Mouse (Mus musculus) gastrocnemius, postnatal 36 days (tissue): ENCODE measurements around the gene Hoxb9. TPM values are rescaled to one million over a fixed set of nuclear protein-coding genes. Genes with fewer than 3 reads are reported as not detected.

ENCODE experiments used
- DNase-seq, 2 experiments: peaks; one replicate each; pipeline ENCODE4 v3.0.0; 2022
- intact Hi-C: fragments of 180-260 bp; cut with DNase I; formaldehyde crosslinking; loops from one replicate; pipeline ENCODE4 v1.15.1; 2025
- total RNA-seq, 2 experiments: library from RNA; stranded (reverse); gene quantifications; 2 replicates each; pipeline ENCODE4 v1.2.3; 2021

The Hoxb9 gene
- total RNA-seq, 2 experiments from 2014 or later = 0.10 TPM; not detected in 1

DNA sequence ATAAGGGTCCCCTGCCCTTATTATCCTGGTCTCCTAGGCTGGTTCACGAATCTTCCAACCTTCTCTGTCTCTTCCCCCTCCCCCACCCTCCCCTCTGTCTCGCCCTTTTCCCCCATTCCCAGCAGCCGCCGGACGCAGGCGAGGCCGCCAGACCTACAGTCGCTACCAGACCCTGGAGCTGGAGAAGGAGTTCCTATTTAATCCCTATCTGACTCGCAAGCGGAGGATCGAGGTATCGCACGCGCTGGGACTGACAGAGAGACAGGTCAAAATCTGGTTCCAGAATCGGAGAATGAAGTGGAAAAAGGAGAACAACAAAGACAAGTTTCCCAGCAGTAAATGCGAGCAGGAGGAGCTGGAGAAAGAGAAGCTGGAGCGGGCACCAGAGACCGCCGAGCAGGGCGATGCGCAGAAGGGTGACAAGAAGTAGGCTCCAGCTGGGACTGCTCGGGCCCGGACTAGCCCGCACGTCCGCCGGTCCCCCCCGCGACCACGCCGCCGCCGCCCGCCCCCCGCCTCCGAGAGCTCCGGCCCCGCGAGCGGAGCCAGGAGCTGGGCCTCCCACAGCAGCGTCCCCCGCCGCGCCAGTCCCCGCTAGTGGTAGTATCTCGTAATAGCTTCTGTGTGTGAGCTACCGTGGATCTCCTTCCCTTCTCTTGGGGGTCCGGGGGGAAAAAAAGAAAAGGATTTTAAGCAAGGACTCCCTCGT lies 12.9 kb downstream of the Hoxb9 start:
- no peak for DNase-seq
- intact Hi-C loops = loop anchor here (5.0 kb wide), 1 partner anchor 578 kb away; no protein-coding TSS in a partner anchor

GRCm38 (mm10) chr11:96284774-96285734 lies 13.8 kb downstream of the Hoxb9 start:
- no peak for DNase-seq
- intact Hi-C loops = loop anchor here (5.0 kb wide), 1 partner anchor 577 kb away; no protein-coding TSS in a partner anchor

- intact Hi-C loops = no loop called here
- DNase-seq = peak; percentile 20 to 27
Observed at GRCm38 (mm10) chr11:96285771-96286738, 14.8 kb downstream of the Hoxb9 start, which contains the start of gene Hoxb7. TSS of gene Hoxb7 (plus strand) at chr11:96286623.

GRCm38 (mm10) chr11:96286739-96287385 lies 15.6 kb downstream of the Hoxb9 start:
- intact Hi-C loops = no loop called here
- DNase-seq = peak in 1 of 2 experiments; percentile 33

DNA sequence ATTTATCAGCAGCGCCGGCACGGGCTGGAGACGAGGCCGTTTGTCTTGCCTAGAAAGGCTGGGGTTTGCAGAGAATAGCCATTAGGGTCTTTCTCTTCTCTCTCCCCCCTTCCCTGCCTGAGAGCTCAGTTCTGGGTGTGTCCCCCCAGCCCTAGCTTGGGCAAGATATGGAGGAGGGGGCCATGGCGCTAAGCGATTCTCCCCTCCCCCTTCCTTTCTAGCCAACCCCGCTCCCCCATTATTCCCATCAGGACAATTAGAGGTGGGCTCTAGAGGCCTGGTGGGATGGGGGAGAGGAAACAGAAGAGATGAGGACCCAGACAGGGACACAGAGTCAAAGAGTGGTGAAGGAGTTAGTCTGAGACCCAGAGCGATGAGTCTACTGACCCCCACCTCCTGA lies 16.2 kb downstream of the Hoxb9 start:
- intact Hi-C loops = no loop called here
- no peak for DNase-seq

GRCm38 (mm10) chr11:96288455-96289221 lies 17.4 kb downstream of the Hoxb9 start:
- DNase-seq = no peak
- intact Hi-C loops = no loop called here

DNA sequence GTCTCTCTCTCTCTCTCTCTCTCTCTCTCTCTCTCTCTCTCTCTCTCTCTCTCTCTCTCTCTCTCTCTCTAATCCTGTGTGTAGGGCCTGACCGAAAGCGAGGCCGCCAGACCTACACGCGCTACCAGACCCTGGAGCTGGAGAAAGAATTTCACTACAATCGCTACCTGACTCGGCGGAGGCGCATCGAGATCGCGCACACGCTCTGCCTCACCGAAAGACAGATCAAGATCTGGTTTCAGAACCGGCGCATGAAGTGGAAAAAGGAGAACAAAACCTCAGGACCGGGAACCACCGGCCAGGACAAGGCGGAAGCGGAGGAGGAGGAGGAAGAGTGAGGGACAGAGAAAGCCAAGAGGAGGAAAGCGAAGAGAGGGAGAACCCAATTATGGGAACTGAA lies 18.0 kb downstream of the Hoxb9 start:
- intact Hi-C loops = no loop called here
- DNase-seq = no peak

DNA sequence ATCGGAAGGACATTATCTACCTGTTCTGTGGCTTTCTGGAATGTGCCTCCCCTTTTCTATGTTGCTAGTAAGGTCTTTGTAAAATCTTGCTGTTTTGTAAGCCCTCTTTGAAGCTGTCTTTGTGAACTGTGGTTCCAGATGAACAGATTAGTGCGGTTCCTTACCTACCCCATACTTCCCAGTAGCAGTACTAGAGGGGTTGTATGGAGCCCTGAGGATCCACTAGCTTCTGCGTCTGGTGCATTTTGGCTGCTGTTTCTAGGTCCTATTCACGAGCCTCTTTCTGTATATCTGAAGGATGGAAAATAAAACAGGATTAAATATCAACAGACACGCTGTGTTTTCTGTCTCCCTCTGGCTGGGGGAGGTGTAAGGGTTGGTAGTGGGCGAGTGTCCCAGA lies 18.6 kb downstream of the Hoxb9 start:
- intact Hi-C loops = no loop called here
- no peak for DNase-seq

- DNase-seq = no peak
- intact Hi-C loops = no loop called here
Observed at GRCm38 (mm10) chr11:96290705-96291355, 19.6 kb downstream of the Hoxb9 start.

GRCm38 (mm10) chr11:96291681-96292564 lies 20.7 kb downstream of the Hoxb9 start, which contains the start of gene Hoxb6:
TSS of gene Hoxb6 (plus strand) at chr11:96292476.
- intact Hi-C loops = no loop called here
- no peak for DNase-seq

DNA sequence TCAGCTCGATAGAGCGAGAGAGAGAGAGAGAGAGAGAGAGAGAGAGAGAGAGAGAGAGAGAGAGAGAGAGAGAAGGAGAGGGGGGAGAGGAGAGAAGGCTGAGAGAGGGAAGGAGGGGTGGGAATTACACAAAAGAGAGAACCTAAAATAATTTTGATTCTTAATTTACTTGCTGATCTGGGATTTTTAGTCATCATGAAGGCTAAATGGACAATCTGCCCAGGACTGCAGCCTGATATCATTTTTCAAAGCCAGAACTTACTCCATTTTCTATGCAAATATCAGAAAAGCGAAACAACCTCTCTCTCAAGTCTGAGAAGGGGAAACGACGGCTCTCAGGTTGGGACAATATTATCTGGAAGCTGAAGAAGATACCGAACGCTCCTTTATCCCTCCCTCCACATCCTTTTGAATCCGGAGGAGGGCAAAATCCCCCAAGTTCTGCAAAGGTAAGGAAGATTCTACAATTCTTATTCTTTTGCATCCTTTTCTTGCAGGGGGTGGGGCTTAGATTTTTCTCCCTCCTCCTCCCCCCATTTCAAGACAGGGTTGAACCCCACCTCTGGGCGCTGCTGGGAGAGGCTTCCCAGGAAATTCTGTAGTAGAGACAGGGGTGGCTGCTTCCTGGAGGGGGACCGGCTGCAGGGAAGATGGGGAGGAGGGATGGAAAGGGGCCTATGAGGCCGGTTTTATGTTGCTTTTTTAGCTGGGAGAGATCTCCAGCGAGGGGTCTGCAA lies 21.5 kb downstream of the Hoxb9 start:
- intact Hi-C loops = no loop called here
- no peak for DNase-seq

- no peak for DNase-seq
- intact Hi-C loops = no loop called here
Observed at GRCm38 (mm10) chr11:96293302-96293921, 22.2 kb downstream of the Hoxb9 start.

DNA sequence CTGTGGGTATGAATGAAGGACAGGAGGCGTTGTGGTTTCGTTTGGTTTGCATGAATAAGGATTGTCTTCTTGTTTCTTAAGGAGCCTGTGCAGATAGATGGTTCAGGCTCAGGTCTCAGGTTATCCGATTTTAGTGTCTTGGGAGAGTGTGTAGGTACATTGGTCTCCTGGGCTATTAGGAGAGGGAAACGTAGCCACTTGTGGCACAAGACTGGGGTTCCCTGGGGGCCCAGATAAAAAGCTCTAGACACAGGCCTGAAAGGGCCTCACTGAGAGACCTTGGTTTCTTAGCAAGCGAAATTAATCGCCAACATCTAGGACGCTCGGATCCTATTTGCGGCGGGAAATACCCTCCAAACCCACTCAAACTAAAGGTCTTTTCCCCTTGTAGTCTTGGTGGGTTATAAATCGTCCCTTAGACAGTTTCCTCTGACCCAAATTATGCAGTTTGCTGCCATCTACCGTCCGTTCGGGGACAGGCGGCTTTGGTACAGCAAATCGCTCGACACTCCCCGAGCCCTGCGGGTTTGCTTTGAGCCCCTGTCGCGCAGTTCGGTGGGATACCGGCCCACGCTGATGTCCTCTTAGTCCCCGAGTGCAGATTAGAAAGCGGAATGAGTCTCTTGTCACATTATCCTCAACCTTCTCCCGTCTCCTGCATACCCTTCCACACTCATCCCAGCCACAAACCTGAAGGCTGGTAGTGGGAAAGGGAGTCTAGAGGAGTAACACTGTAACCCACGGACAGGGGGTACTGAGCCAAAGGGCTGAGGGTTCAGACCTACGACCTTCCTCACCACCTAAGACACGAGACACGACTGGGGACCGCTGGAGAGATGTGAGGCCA lies 23.2 kb downstream of the Hoxb9 start:
- peak in 1 of 2 experiments; percentile 49 for DNase-seq
- intact Hi-C loops = no loop called here

GRCm38 (mm10) chr11:96295092-96295835 lies 24.0 kb downstream of the Hoxb9 start:
- no peak for DNase-seq
- intact Hi-C loops = no loop called here

- intact Hi-C loops = no loop called here
- DNase-seq = no peak
Observed at GRCm38 (mm10) chr11:96296997-96297396, 25.7 kb downstream of the Hoxb9 start.
